Mouse (Mus musculus) liver, adult 2 months (tissue): ENCODE data around the gene Nfia.

Experiments used
- CTCF ChIP-seq: fragments of 200-500 bp; IDR thresholded peaks from 2 replicates; pipeline ENCODE4 v1.5.1; 2011; ENCODE audit warnings: low read depth, low read length, control low read depth
- POLR2A ChIP-seq: fragments of 200-500 bp; IDR thresholded peaks from 2 replicates; pipeline ENCODE4 v1.6.1; 2011; ENCODE audit warnings: low read length, control low read depth; ENCODE audit not compliant: insufficient read depth; ENCODE audit errors: extremely low read depth

DNA sequence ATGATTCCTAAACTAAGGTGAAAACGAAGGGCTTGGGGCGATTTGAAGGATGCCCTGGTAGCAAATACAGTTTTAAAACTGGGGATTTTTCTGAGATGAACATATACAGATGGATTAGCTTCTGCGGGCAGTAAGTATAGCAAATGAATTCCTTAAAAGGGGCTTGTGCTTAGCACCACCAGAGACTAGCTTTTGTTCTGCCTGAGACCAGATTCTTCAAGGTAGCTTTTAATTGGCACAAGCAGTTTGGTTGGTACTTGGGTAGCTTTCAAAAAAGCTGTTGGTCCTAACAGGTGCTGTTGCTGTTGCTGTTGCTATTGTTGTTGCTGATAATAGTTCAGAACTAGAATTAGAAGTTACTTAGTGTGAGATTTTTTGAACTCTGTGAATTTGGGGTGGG lies 152.3 kb downstream of the Nfia start:
- no peak for TF ChIP-seq CTCF
- no peak for TF ChIP-seq POLR2A
